Mouse (Mus musculus) liver, postnatal 0 days (tissue): Measurements from ENCODE around the gene Ankrd44.

Experiments
- CTCF ChIP-seq: sonication (generic); IDR thresholded peaks from 2 replicates; pipeline ENCODE4 v1.5.1; 2016; ENCODE audit warnings: antibody characterized with exemption, low read depth
- EP300 ChIP-seq: IDR thresholded peaks from 2 replicates; pipeline ENCODE4 v1.6.1; 2016; ENCODE audit warnings: antibody characterized with exemption, low read depth, mild to moderate bottlenecking

- no peak for TF ChIP-seq CTCF
- TF ChIP-seq EP300 = no peak
Measured at GRCm38 (mm10) chr1:54639076-54639475, 287.1 kb downstream of the Ankrd44 start.
